Mouse (Mus musculus): ENCODE measurements around the gene 1110032F04Rik. TPM values are rescaled to one million over a fixed set of nuclear protein-coding genes. Genes with fewer than 3 reads are reported as not detected.
A peak's percentile ranks its signal among the peaks of the same experiment; 100 is the strongest.

The 1110032F04Rik gene
- 2.2 and 2.6 TPM in 2 replicates for polyA plus RNA-seq (2015; fragmentation: Nextera tagmentation; extraction: Ambion mirVana)

DNA sequence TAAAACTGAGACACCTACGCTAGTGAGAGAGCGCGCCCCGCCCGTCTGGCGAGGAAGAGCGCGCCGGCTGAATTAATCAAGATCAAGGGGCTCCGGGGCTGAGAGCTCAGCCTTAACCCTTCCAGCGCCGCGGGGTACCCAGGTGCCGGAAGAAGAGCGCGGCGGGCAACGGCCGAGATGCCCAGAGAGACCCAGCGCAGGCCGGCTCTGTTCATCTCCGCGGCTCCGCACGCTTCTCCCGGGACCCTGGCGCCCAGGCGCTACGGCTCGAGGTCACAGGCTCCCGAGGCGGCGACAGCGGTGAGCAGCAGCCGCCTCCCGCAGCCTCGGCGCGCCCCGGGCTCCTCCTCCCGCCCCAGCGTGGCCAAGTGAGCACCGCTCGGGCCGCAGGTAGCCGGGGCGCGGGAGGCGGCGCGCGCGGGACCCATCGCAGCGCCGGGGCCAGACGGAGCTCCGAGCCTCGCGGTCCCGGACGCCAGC, at the start of gene 1110032F04Rik:
TSS of gene 1110032F04Rik (plus strand) at position 376 of the 480 bp plus-strand sequence.
- ATAC-seq: peak; percentile 87
- H3K4me1 ChIP-seq: peaks cover 13% of the 10 kb centered on the region
- no peak within 1 kb of the TSS; the same call in 1 of the 2 replicates for H3K27ac ChIP-seq
- H3K36me3 ChIP-seq (ENCODE audit: poor library complexity, severe bottlenecking): no peaks in the 10 kb centered on the region
- peak within 1 kb of the TSS; percentile 73 for H3K4me3 ChIP-seq
- 0% methylated on average over 52 of the region's 62 CpGs for WGBS
- H3K27me3 ChIP-seq: peaks cover 28% of the 10 kb centered on the region
- no peaks in the 10 kb centered on the region for H3K9me3 ChIP-seq (replicated peaks)
- peak within 1 kb of the TSS; percentile 100 for H3K4me2 ChIP-seq
- H3K9ac ChIP-seq: peak within 1 kb of the TSS; percentile 72

DNA sequence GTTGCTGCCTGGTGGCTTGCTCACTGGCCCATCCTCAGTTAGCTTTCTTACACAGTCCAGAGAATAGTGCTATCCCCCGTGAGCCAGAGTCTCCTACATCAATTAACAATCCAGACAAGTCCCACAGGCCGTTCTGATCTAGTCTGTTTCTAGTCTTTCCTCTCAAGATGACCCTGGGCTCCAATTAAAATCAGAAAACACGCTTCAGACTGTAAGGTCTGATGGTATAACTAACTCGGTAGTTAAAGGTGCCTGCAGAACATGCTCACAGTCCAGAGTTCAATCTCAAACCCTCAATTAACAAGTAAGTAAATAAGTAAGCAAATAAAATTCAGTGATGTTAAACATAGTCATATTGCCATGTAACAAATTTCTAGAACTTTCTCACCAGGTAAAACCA, 48.0 kb upstream of the 1110032F04Rik start:
- ATAC-seq: no peak
- Histone ChIP-seq H3K4me3 (no peak overlapping the region), H3K36me3 (ENCODE audit: poor library complexity, severe bottlenecking) (no peaks in the 10 kb centered on the region), H3K4me1 (peaks cover 27% of the 10 kb centered on the region), H3K9me3 (replicated peaks) (no peaks in the 10 kb centered on the region), H3K4me2 (no peak overlapping the region), H3K9ac (no peak overlapping the region), H3K27me3 (no peaks in the 10 kb centered on the region), H3K27ac (no peak overlapping the region)
- WGBS: 75% methylated on average over 4 of the region's 4 CpGs

DNA sequence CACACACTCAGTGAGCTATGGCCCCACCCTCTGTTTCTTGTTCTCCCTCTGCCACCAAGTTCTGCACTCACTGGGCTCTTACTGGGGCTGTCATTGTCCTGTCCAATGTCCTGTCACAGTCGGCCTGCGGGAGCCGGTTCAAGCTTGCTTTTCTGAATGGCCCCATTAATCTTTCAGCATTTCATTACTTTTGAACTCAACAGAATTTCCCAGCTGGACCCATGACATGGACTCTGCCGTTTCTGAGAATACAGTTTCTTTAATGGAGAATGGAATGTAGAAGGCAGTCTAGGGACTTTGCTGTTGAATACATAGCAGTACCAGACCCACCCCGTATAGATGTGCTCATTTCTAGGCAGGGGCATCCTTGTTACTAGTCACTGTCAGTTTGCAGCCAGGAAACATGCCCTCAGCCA, 47.5 kb upstream of the 1110032F04Rik start:
- H3K4me1 ChIP-seq: peaks cover 27% of the 10 kb centered on the region
- H3K9ac ChIP-seq: no peak overlapping the region
- ATAC-seq: peak; percentile 62
- H3K27me3 ChIP-seq: no peaks in the 10 kb centered on the region
- no peaks in the 10 kb centered on the region for H3K9me3 ChIP-seq (replicated peaks)
- no peaks in the 10 kb centered on the region for H3K36me3 ChIP-seq (ENCODE audit: poor library complexity, severe bottlenecking)
- H3K4me2 ChIP-seq: no peak overlapping the region
- H3K4me3 ChIP-seq: no peak overlapping the region
- WGBS: 42% methylated on average over 5 of the region's 5 CpGs
- H3K27ac ChIP-seq: no peak overlapping the region

DNA sequence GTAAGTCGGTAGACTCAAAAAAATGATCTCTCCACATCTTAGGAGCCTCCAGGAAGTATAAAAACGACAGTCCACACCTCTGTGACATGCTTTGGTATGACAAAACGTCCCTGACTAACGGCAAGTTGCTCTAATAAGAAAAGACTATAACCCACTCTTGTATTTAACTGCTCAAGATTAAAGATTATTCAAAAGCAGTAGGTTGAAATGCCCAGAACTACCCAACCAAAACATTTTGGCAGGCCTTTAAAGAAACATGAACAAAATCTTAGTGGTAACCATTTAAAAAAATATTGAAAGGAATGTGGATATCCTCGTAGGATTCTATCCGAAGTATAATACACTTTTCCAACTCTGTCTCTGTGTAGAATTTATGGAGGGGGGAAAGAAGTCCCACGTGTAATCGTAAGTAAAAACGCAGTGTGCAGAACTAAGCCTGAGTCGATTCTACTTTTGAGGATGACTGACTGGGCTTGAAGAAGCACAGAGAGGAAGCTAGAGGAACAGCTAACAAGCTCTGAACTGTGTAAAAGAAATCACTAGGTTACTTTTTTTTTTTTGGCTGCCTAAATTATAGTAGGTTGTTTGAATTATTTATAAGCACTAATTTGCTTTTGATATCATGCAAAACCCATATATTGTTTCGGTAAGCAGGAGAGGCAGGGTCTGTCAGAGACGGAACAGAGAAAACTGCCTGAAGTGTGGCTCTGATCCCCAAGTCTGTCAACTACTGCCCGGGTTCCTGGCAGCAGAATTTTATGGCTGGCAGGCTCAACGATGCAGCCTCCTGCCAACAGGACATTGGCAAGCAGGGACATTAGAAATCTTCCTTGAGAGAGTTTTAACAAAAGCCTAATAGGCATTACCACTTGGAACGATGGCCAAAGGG, 45.3 kb upstream of the 1110032F04Rik start:
- no peaks in the 10 kb centered on the region for H3K36me3 ChIP-seq (ENCODE audit: poor library complexity, severe bottlenecking)
- H3K27ac ChIP-seq: peak overlapping the region; percentile 26; the same call in 1 of the 2 replicates
- no peak overlapping the region for H3K4me2 ChIP-seq
- no peaks in the 10 kb centered on the region for H3K9me3 ChIP-seq (replicated peaks)
- peaks cover 27% of the 10 kb centered on the region for H3K4me1 ChIP-seq
- no peak overlapping the region for H3K4me3 ChIP-seq
- H3K9ac ChIP-seq: no peak overlapping the region
- peak; percentile 88 for ATAC-seq
- 45% methylated on average over 15 of the region's 15 CpGs for WGBS
- no peaks in the 10 kb centered on the region for H3K27me3 ChIP-seq

DNA sequence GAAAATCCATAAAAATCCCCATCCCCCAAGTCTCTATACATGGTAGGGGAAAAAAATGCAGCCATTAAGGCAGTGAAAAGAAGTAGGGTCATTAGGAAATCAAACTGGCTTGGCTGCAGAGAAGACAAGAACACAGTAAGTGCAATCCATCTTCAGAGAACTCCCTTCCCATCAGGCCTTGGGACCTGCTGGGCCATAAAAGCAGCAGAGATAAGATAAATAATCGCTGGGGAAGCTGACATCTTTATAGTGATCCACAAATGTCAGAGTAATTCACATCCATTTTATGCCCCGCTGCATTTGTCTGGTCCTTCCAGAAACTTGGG, 44.7 kb upstream of the 1110032F04Rik start:
- Histone ChIP-seq H3K4me1 (peaks cover 27% of the 10 kb centered on the region), H3K4me2 (no peak overlapping the region), H3K27me3 (no peaks in the 10 kb centered on the region), H3K36me3 (ENCODE audit: poor library complexity, severe bottlenecking) (no peaks in the 10 kb centered on the region), H3K9me3 (replicated peaks) (no peaks in the 10 kb centered on the region), H3K9ac (no peak overlapping the region), H3K27ac (peak overlapping the region; percentile 16; the same call in 1 of the 2 replicates), H3K4me3 (no peak overlapping the region)
- WGBS: 69% methylated on average over 2 of the region's 2 CpGs
- no peak; the same call in 1 of the 2 replicates for ATAC-seq

DNA sequence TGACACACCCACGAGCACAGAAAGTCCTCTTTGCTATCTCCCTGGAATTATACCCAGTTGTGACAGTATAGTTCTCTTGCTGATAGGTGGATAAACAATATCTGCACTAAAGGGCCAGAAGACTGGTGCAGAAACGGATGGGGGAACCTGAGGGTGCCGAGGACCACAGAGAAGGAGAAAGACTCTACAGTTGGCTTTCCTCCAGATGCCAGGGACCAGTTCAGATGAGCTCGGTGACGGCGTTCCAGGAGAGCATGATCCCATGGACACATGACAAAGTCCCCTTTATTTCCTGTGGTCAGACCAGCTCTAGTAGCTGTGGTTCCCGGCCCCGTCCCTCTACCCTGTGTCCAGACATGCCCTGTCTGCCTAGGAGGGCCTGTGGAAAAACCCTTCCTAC, 44.2 kb upstream of the 1110032F04Rik start:
- Histone ChIP-seq H3K4me1 (peaks cover 27% of the 10 kb centered on the region), H3K4me2 (no peak overlapping the region), H3K36me3 (ENCODE audit: poor library complexity, severe bottlenecking) (no peaks in the 10 kb centered on the region), H3K27me3 (no peaks in the 10 kb centered on the region), H3K9ac (no peak overlapping the region), H3K9me3 (replicated peaks) (no peaks in the 10 kb centered on the region), H3K27ac (peak overlapping the region; percentile 16), H3K4me3 (no peak overlapping the region)
- 65% methylated on average over 8 of the region's 8 CpGs for WGBS
- 0 out of 2 replicates have a peak, but pooled peaks have one; percentile 5 for ATAC-seq

DNA sequence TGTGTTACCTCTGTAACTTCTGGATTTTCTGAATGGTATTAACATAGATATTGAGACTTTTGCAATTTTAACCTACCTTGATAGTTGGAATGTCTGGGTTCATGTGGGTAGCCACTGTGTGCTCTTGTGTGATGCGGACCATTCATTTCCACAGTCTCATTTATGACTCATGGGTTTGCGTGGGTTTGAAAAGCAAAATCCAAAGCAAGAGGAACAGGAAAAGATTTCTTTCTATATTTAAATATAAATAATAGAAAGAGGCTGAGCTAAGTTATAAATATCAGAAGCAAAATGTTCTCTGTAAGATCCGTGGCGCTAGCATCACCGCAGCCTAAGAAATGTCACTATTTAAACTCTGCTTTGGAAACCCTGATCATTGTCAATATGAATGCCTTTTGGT, 41.7 kb upstream of the 1110032F04Rik start:
- H3K36me3 ChIP-seq (ENCODE audit: poor library complexity, severe bottlenecking): no peaks in the 10 kb centered on the region
- no peak overlapping the region for H3K4me2 ChIP-seq
- no peak overlapping the region for H3K4me3 ChIP-seq
- no peak overlapping the region for H3K9ac ChIP-seq
- H3K27me3 ChIP-seq: no peaks in the 10 kb centered on the region
- peaks cover 22% of the 10 kb centered on the region for H3K4me1 ChIP-seq
- 94% methylated on average over 5 of the region's 5 CpGs for WGBS
- H3K9me3 ChIP-seq (replicated peaks): no peaks in the 10 kb centered on the region
- H3K27ac ChIP-seq: no peak overlapping the region
- ATAC-seq: no peak

DNA sequence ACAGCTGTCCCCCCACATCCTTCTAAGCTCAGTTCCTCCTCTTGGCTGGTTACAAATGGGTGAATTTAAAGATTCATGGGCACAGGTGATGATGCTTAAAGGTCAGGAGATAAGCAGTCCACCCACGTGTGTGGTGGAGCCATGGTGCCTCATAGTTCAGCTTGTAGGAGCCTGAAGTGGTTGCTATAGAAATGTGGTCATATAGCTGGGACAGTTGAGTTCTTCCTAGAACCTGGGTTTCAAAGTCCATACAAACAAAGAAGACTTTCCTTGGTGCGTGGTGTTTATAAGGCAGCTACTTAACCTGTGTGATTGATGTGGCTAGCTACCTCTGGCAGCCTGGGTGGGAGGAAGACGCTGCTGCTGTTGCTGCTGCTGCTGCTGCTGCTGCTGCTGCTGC, 39.4 kb upstream of the 1110032F04Rik start:
- no peak for ATAC-seq
- Histone ChIP-seq H3K9me3 (replicated peaks) (no peaks in the 10 kb centered on the region), H3K36me3 (ENCODE audit: poor library complexity, severe bottlenecking) (no peaks in the 10 kb centered on the region), H3K27ac (no peak overlapping the region), H3K27me3 (no peaks in the 10 kb centered on the region), H3K4me1 (peaks cover 5% of the 10 kb centered on the region), H3K4me3 (no peak overlapping the region), H3K9ac (no peak overlapping the region), H3K4me2 (no peak overlapping the region)
- WGBS: 96% methylated on average over 3 of the region's 3 CpGs

DNA sequence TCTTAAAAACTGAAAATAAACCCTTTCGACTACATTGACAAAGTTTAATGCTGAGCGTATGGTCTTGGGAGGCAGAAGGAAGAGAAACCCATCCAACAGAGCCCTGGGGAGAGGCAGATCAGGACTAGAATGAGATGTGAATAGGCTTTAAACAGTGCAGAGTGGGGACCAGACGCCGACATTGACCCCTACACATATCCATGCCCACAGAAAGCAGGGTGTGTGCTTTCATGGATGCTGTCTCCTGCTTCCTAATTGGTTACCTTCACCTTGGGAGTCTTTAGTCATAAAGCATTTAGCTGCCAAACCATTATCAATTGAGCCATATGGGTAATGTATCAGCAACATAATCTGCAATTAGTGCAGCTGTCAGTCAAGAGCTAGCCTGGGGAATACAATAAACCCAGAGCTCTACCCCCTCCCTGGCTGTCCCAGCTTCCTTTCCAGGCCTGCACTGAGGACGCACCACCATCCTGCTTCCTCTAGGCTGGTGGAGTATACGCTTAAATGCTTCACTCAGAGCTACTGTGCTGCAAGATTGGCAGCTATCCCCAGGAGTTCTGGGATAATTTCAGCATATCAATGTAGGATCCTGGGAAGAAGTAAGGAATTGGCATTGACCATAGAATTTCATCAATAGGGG, 32.4 kb upstream of the 1110032F04Rik start:
- Histone ChIP-seq H3K4me2 (no peak overlapping the region), H3K9ac (no peak overlapping the region), H3K27ac (0 out of 2 replicates have a peak overlapping the region, but pooled peaks have one; percentile 8), H3K4me3 (no peak overlapping the region), H3K9me3 (replicated peaks) (no peaks in the 10 kb centered on the region), H3K4me1 (peaks cover 9% of the 10 kb centered on the region; the same call in 1 of the 2 replicates), H3K27me3 (no peaks in the 10 kb centered on the region), H3K36me3 (ENCODE audit: poor library complexity, severe bottlenecking) (no peaks in the 10 kb centered on the region)
- peak; percentile 73 for ATAC-seq
- WGBS: 59% methylated on average over 6 of the region's 6 CpGs

DNA sequence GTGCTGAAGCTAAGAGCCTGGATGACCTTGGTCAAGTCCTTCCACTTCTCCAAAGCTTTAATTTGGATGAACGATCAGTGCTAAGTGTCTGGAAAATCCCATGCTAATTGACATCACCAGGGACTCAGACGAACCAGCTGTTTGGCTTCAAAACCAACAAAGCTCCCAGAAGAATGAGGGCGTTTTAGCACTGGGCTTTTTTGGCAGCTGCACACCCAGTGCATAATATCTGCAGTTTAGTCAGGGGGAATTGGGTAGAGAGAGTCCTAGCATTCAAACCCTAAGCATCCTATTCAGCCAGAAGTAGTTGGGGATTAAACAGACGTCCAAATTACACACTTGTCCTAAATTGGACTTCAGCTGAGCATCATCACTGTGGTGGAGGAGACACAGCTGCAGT, 29.2 kb upstream of the 1110032F04Rik start:
- H3K4me2 ChIP-seq: no peak overlapping the region
- H3K27ac ChIP-seq: no peak overlapping the region
- no peaks in the 10 kb centered on the region for H3K9me3 ChIP-seq (replicated peaks)
- no peaks in the 10 kb centered on the region for H3K27me3 ChIP-seq
- WGBS: 15% methylated on average over 4 of the region's 4 CpGs
- H3K4me3 ChIP-seq: no peak overlapping the region
- peak; percentile 30; the same call in 1 of the 2 replicates for ATAC-seq
- no peak overlapping the region for H3K9ac ChIP-seq
- H3K36me3 ChIP-seq (ENCODE audit: poor library complexity, severe bottlenecking): no peaks in the 10 kb centered on the region
- H3K4me1 ChIP-seq: peaks cover 9% of the 10 kb centered on the region; the same call in 1 of the 2 replicates

DNA sequence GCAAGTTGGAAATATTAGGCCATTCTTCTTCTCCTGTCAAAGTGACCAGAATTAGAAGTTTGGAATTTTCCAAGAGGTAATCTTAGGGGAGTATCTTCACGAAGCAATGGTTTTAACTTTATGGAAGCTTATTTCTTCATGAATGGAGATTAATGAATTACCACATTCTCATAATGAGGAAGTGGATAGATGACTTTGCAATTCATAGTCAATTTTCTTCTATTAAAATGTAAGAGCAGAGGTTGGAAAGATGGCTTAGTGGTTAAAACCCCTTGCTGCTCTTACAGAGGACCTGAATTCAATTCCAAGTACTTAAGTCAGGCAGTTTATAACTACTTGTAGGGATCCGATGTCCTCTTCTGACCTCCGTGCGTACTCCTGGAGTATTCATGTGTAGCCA, 25.4 kb upstream of the 1110032F04Rik start:
- H3K27me3 ChIP-seq: no peaks in the 10 kb centered on the region
- H3K4me2 ChIP-seq: no peak overlapping the region
- no peak overlapping the region for H3K9ac ChIP-seq
- WGBS: 93% methylated on average over 4 of the region's 4 CpGs
- H3K9me3 ChIP-seq (replicated peaks): no peaks in the 10 kb centered on the region
- no peak overlapping the region for H3K27ac ChIP-seq
- H3K4me3 ChIP-seq: no peak overlapping the region
- H3K4me1 ChIP-seq: no peaks in the 10 kb centered on the region
- no peak for ATAC-seq
- H3K36me3 ChIP-seq (ENCODE audit: poor library complexity, severe bottlenecking): no peaks in the 10 kb centered on the region

DNA sequence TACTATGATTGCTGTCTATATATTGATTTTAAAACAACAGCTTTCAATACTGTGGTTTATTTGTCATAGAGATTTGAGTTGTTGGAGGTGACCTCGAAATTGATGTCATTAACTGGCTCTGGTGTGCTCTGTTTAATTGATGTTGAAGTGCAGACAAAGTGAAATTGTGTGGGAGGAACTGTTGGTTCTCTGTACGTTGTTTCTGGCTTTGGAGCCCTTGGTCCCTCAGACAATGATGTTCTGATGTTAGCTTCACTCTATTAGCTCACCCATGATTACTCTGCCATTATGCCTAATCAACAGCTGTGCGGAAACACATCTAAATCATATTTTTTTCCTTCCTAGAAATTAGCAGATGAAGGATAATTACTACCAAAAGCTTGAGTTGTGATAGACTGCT, 21.1 kb upstream of the 1110032F04Rik start:
- 0 out of 2 replicates have a peak, but pooled peaks have one; percentile 48 for ATAC-seq
- 55% methylated on average over 3 of the region's 3 CpGs for WGBS
- Histone ChIP-seq H3K27me3 (no peaks in the 10 kb centered on the region), H3K36me3 (ENCODE audit: poor library complexity, severe bottlenecking) (no peaks in the 10 kb centered on the region), H3K9me3 (replicated peaks) (no peaks in the 10 kb centered on the region), H3K4me3 (no peak overlapping the region), H3K4me1 (no peaks in the 10 kb centered on the region), H3K9ac (no peak overlapping the region), H3K27ac (no peak overlapping the region), H3K4me2 (no peak overlapping the region)

Data from forebrain, embryonic 13.5 days (tissue).